Mouse (Mus musculus): ENCODE measurements around the gene Anpep.

Anpep gene

DNA sequence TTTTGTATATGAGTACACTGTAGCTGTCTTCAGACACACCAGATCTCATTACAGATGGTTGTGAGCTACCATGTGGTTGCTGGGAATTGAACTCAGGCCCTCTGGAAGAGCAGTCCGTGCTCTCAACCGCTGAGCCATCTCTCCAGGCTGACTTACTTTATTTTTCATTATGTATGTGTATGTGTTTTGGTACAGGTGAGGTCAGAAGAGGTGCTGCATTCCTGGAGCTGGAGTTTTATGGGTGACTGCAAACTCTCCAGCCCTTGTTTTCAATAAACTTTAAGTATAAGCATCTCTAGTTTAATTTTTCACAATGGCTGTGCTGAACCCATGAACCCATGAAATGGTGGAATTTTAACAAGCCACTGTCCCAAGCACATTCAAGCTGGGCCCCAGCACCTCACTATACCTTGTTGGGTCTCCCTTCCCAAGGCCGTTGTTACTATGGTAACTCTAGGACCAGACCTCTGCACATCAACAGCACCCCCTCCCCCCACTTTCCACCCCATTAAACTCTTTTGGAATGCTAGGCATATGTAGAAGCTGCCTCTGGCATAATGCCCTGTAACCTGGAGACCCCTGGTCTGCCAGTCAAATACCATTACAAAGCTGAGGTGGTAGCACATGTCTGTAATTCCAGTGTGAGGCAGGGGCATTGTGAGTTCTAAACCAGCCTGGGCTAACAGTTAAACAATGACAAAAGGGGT is 5.6 kb upstream of the Anpep start:
- DNase-seq (ENCODE audit: extremely low spot score), result no peak

DNA sequence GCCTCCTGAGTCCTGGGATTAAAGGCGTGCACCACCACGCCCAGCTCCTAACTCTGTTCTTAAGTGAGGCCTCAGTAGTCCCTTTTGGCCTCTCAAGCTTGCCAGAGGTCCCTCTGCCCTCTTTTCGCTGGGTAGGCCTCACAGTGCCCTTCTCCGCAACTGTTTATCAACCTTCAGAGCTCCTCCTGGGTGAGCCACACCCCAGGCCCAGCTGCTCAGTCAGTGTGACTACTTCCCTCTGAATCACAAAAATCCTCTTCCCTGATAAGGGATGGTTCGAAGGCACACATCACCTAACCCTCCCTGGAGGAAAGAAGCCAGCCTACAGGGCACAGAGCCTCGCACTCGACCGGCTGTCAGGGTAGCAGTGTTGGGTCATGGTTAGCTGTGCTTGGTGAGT is 935 bp upstream of the Anpep start:
- no peak for DNase-seq (ENCODE audit: extremely low spot score)

DNA sequence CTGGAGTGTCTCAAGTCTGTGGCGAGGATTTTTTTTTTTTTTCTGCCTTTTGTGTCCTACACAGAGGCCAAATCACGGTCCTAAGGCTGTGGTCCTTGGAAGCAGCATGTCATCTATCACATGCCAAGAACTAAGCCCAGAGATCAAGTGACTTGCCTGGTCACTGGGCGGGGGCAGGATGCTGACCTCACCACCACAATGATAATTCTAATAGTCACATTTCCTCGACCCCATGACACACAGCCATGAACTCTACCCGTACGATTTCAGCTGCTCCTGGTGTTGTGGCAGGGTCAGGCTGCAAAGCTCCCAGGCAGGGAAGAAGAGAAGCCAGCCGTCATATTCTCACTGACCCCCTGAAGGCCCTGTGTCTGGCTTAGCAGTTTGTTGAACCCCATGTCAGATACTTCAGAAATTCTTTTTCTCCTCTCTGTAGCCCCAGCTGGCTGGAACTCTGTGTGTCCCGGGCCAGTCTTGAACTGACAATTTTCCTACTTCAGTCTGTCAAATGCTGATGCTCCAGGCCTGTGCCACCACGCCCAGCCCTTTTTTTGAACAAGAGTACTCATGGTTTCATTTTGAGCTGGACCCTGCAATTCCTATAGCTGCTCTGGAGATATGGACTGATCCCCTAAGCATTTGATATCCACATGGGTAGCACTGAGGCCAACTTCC is 1.8 kb downstream of the Anpep start:
- no peak for DNase-seq (ENCODE audit: extremely low spot score)

DNA sequence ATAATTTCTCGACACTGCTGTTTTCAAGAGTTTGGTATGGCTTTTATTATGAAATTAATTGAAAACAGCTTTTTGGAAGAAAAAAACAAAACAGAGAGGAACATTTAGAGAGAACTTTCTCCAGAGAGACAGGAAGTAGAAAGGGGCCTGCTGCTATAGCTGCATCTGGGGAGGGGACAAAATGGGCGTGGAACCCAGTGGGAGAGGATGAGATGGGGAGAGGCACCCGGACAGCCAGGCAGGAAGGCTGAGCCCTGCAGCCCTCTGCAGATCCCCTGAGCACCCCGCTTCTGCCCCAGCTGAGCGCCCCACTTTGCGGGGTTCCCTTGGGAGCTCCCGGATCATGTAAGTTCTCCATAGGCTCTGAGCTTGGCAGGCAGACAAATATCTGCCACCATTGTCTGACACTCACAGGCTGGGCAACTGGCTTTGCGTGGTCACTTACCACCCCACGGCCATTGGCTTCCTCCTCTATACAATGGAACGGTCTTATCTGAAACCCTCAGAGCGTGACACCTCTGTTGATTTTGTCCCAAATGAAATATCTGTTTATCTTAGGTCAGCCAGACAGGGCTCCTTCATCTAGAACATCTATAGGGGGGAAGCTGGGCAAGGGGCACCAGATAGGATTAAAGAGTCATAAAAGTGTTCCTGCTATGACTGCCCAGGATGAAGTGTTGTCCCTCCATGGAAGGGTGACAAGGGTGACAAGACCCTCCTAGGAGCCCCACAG is 2.5 kb downstream of the Anpep start:
- DNase-seq (ENCODE audit: extremely low spot score), result no peak

DNA sequence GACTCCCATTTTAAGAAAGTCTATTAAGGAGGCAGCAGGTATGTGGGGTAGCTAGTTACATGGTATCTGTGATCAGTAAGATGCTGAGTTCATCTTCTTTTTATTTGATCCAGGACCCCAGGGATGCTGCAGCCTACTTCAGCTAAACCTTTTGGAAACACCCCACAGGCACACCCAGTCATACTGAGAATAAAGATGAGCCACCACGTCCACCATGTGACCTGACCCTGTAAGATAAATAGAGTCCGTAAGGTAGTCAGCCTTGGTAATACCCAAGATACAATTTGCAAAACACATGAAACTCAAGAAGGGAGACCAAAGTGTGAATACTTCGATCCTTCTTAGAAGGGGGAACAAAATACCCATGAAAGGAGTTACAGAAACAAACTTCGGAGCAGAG is 4.6 kb downstream of the Anpep start:
- no peak for DNase-seq (ENCODE audit: extremely low spot score)

DNA sequence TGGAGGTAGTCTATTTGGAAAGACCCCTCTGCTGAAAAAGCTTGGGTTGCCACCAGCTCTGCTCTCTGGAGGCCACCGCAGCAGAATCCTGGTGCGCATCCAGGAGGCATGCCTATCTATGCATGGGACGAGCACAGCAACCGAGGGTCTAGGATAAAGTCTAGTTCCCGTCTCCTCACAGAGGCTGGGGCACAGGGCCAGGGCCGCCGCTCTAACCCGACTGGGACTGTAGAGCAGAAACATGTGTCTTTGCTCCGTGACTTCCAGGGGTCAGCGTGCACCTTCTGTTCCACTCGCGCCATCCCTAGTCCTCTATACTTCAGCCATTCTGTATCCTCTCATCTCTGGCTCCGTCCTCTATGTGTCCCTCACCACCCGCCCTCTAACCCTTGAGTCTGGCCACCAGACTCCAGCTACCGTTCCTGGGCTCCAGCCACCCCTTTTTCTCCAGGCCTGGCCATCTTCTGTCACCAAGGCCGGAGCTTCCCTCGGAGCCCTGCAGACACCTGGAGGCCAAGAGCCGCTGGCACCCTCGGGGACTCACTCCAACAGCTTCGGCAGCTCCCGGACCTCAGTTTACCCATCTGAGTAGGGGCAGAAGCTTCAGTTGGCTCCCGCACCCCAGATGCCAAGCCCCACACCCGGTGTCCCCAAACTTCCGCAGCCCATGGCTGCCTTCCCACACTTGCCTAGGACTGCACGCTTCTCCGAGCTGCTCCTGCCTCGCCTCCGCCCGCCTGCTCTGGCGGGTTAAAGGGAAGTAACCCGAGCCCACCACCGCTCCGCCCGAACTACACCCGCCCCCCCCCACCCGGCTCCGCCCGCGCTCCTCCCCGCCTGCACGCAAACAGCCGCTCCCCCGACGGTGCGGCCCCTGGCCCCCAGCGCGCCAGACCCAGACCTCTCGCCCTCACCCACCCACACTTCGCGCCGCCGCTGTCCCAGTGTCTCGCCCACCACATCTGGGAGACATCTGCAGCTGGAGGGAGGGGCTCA is 13.1 kb downstream of the Anpep start:
- peak; percentile 83 for DNase-seq (ENCODE audit: extremely low spot score)

DNA sequence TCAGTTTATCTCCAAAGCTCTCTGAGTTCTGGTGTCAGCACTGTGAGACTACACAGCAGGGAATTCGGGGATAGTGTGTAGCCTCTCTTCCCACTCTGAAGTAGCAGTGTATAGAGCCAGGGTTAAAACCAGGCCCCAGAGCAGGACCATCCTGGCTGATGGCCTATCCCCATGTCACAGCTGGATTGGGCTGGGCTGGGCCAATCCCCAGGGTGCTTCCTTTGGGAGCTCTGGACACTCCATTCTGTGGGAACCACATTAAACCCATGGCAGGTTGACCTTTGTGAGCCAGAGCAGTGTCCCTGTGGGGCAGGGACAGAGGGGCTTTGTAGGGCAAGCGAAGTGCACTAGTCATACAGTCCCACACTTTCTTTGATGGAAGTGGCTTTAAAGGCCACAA is 14.5 kb downstream of the Anpep start:
- DNase-seq (ENCODE audit: extremely low spot score), result no peak

DNA sequence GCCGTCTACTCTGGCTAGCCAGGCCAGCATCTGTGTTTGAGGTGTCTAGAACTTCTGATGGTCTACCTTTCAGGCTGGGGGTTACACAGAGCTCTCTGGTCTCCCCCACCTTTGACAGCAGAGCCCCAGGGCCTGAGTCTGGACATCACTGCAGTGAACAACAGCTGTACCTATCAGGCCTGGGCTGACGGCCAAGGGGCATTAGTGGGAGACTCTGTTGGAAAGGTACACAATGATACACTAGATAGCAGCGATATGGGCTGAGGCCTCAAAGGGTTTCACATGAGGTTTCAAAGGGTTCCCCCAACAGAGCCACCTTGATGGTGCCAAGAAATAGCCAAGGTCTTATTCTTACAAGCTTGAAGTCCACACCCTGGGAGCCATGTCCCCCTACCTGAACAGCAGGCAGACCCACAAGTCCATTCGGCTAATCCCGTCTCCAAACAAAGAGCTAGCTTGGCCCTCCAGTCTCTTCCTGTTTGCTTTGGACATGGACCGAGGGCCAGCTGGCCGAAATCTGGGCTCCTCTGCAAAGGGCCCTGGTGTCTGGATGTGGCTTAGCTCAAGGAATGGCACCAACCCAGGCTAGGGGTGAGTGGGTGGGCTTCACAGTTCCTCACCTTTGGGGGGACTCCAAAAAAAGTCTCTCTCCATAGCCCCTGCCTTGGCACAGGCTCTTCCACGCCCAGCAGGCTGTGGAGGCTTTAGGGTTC is 16.6 kb downstream of the Anpep start:
- DNase-seq (ENCODE audit: extremely low spot score), result no peak

DNA sequence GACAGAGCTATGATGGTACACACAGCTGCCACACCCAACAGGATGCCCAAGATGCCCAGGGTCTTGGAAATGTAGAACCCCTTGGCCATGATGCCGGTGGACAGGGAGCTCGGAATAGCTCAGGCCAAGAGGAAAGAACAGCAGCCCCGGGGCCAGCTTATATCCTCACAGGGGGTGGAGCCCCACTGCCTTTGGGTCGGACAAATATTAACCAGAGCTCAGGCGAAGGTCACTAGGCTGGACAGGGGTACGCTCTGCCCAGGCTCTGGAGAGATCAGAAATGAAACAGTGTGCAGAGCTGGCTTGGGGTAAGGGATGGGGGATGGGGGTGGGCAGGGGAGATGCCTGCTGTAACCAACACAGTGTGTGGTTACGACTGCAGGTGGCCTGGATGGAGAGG is 18.7 kb downstream of the Anpep start:
- no peak for DNase-seq (ENCODE audit: extremely low spot score)

DNA sequence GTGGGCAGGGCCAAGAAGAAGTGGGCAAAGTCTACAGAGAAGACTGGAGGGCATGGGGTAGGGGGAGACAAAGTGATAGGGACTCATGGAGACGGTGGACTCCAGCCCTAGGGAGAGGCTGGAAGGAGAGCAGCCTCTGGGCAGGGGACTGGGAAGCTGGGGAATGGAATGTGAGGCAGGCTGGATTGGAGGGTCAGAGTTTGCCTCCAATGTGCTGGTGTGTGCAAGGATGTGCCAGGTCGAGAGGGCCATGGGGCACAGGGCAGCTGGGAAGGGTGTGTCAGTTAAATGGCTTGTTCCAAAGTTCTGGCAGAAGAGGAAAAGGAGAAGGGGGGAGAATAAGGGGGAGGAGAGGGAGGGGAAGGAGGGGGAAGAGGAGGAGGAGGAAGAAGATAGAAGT is 23.6 kb downstream of the Anpep start:
- no peak for DNase-seq (ENCODE audit: extremely low spot score)

DNA sequence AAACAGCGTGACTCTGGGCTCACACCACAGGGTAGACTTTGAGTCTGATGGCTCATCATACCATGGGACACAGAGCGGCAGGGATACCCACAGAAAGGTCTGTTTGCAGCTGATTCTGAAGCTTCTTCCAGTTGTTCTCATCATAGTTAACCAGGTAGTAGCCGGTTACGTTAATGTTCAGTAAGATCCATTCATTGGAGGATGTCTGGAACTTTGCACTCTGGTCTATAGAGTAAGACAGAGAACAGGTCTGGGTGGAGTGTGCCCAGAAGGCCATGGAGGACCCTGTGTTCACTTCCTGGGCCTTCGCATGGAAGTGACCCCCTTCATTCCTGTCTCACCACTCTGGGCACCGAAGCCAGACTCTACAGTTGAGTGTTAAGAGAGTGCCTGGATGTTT is 25.7 kb downstream of the Anpep start:
- no peak for DNase-seq (ENCODE audit: extremely low spot score)

DNA sequence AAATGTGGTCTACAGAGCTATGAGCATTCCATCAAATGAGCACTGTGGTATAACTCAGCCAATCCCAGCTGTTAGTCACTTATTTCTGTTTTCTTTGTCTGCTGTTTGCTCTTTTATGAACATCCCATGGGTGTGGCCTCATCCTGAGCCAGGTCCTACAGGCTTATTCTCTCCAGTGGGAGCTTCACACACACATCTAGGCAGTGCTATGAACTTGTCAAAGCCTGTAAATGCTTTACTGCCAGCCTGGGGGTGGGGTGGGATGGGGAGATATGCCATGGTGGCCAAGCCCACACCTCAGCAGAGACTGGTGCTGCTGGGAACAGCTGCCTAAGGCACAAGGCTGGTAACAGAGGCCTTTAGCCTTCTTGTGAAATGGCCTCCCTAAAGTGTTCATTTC is 27.9 kb downstream of the Anpep start:
- DNase-seq (ENCODE audit: extremely low spot score), result no peak

DNA sequence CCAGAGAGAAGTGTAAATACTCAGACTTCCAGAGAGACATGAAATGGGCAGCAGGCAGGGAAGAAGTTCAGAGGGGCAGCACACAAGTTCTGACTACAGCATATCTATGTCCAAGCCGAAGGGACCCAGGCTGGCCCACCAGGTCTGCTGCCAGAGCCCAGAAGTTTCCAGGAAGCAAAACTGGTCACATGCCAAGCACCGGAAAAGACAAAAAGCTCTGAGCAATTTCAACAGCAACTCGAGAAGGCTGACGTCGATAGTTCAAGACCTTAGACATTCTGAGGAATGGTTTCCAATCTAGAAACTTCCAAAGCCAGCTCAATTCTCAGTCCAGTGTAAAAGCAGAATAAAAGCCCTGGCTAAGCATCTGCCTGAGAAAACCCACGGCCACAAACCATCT is 29.3 kb downstream of the Anpep start:
- no peak for DNase-seq (ENCODE audit: extremely low spot score)

DNA sequence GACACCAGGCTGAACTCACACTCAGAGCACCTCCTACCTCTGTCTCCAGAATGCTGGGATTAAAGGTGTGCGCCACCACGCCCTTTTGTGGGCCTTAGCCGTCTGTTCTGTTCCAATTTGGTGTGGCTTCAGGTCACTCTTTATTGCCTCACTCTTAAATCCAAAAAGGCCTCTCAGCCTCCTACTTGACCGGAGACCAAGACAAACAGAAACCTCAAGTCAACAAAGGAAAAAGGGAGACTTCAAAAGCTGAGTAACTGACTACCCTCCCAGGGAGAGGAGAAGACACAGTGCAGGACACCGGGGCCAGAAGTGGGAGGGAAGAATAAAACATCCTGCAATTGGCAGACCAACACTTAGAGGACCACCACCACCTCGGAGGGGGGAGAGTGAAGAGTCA is 29.7 kb downstream of the Anpep start:
- no peak for DNase-seq (ENCODE audit: extremely low spot score)

DNA sequence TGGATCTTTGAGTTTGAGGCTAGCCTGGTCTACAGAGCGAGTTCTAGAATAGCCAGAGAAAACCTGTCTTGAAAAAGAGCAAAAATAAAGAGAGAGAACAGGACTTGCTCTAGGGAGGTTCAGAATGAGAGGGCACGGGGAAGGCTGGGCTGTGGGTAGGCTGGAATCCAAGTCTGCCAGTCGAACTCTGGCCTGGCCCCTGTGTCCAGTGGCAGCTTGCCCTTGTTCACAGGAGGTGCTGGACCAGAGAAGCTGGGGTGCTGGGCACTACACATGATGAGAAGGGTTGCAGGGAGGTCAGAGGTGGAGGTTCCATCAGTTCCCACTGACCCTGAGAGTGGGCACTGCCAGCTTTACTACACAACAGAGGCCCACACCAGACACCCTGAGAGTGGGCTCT is 32.5 kb downstream of the Anpep start:
- no peak for DNase-seq (ENCODE audit: extremely low spot score)

DNA sequence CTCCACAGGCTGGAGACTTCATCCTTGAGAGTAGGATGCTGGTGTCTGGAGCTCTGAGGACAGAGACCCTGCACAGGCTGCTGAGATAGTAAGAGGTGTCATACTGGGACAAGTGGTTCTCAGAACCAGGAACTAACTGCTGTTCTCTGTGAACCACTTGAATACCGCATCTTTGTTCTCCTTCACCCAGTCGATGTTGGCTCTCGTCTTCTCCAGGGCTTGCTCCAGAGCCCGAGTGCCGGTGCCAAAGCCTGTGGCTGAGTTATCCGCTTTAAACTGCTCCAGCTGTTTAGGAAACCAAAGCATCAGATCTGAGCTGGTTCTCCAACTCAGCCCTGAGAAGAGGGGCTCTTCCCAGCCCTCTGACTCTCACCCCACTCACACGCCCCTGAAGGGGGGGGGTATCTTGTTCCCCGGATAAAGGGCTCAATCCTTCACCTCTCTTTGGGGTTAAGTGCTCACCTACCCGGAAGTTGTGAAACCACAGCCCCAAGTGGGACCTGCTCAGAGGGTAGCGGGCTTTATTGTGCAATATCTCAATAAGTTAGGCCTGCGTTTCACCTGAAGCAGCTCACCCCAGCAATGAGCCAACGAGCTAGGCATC is 38.7 kb downstream of the Anpep start:
- no peak for DNase-seq (ENCODE audit: extremely low spot score)

DNA sequence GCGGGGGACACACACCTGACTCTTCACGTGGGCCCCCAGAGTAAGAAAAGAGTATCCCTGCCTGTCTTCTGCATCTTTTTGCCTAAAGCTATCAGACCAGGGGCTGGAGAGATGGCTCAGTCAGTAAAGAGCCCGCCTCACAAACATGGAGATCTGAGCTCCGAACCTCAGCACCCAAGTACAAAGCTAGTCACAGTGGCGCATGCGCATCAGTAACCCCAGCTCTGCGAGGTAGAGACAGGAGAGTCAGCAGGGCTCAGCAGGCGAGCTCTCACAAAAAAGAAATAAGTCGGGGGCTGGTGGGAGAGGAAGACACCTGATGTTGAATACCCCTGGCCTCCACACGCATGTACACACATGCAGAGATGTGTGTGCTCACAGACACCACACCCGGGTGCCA is 40.9 kb downstream of the Anpep start:
- DNase-seq (ENCODE audit: extremely low spot score), result no peak

DNA sequence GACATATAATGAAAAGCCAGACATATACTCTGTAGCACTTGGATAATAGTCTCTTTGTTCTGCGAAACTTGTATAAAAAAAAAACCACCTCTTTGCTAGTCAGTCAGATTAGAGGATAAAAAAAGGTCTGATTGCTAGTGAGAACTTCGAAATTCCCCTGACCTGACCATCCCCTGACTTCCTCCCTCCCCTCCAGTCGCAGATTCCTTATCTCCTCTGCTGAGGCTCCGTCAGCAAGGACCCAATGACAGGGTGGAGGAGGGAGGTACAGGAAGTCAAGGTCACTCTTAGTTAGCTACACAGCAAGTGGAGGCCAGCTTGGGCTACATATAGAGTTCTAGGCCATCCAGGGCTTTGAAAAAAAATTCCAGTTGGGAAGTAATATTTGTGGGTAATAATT is 41.3 kb downstream of the Anpep start:
- no peak for DNase-seq (ENCODE audit: extremely low spot score)

DNA sequence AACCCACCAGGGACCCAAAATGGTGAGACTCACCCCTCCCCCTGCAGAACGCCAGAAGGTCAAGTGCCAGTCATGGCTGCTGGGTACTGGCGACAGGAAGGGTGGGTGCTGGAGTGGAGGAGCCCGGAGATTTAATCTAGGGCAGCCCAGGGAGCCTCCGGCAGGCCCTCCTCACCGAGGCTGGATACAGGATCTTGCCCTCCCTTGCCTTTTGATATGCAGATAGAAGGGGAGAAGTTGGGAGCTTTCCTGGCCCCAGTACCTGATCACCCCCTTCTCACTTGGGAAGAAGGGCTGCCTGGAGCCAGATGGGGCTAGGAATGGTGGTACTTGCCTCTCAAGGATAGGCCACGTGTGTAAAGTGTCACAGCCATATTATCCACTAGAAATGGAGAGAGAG is 42.5 kb downstream of the Anpep start:
- DNase-seq (ENCODE audit: extremely low spot score), result no peak

DNA sequence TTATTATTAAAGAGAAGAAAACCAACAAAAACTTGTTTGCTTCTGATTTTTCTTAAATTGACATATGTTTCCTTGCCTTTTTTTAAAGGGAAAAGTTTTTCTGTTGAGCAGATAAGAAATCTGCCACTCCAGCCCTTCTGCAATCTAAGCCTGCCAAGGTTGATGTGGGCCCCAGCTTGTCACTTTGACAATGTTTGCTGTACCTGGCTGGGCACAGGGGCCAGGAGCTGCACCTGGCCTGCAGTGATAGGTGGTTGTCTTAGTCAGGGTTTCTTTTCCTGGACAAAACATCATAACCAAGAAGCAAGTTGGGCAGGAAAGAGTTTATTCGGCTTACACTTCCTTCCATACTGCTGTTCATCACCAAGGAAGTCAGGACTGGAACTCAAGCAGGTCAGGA is 47.5 kb downstream of the Anpep start:
- no peak for DNase-seq (ENCODE audit: extremely low spot score)

All from embryo, embryonic 9.5 days (tissue).